Mouse (Mus musculus): ENCODE results near the gene Arhgap32. TPM values are rescaled to one million over a fixed set of nuclear protein-coding genes. Genes with fewer than 3 reads are reported as not detected.

Gene Arhgap32
- total and polyA plus RNA-seq, 3 experiments, result 0.38 to 0.41 TPM; not detected in 1

DNA sequence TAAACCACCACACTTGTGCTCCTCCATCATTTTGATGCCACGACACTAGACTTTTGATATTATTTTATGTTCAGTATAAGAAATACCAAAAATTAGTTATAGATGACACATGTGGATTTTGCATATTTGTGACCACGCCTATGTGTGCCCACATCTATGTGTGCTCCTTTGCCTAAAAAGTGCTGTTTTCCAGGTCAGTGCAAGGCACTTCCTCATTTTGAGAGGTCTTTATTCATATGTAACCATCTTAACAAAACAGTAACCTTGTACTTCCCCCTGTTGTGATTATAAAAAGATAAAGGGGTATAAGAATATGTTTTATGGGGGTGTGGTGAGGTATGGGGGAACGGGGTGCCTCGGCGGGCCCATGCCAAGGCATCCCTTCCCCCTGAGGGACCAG, 22.7 kb downstream of the Arhgap32 start:
- H3K36me3 ChIP-seq (replicated peaks in 1 of 2; ENCODE audit: control insufficient read depth in 1 of 2, insufficient read depth in 1 of 2, low read length in 1 of 2), result no peaks in the 10 kb centered on the region
- DNase-seq (ENCODE audit: extremely low read depth), result peak; percentile 29
- no peak for TF ChIP-seq MEF2A (IDR thresholded peaks at IDR 0.05; ENCODE audit: borderline replicate concordance, low read depth, low read length)
- H3K79me2 ChIP-seq (replicated peaks; ENCODE audit: control insufficient read depth, extremely low read depth, insufficient read depth, poor library complexity, severe bottlenecking), result no peaks in the 10 kb centered on the region
- H3K9me3 ChIP-seq (replicated peaks; ENCODE audit: low read length), result no peaks in the 10 kb centered on the region
- no peaks in the 10 kb centered on the region for H3K27me3 ChIP-seq (replicated peaks)
- H3K27ac ChIP-seq (ENCODE audit: insufficient read depth, low read depth), result no peak overlapping the region
- peaks cover 2 to 12% of the 10 kb centered on the region in 2 experiments for H3K4me1 ChIP-seq (ENCODE audit: control insufficient read depth in 1 of 2, insufficient read depth in 2 of 2)
- H3K9ac ChIP-seq (ENCODE audit: insufficient read depth, low read depth), result no peak overlapping the region
- in situ Hi-C loops (cut with MboI; ENCODE audit: low pct_ligation_motif_present, low pct_unique_long_range_greater_than_20kb, low sequenced_read_pairs), result no loop called here
- dilution Hi-C loops (cut with MboI; ENCODE audit: extremely low pct_ligation_motif_present, extremely low pct_unique_long_range_greater_than_20kb, low sequenced_read_pairs), result no loop called here
- no peak overlapping the region for H3K4me3 ChIP-seq (replicated peaks in 1 of 3; ENCODE audit: low read depth in 2 of 3, low read length in 2 of 3, poor library complexity in 1 of 3)
- H3K4me2 ChIP-seq (ENCODE audit: insufficient read depth, low read depth, poor library complexity, severe bottlenecking), result no peak overlapping the region

DNA sequence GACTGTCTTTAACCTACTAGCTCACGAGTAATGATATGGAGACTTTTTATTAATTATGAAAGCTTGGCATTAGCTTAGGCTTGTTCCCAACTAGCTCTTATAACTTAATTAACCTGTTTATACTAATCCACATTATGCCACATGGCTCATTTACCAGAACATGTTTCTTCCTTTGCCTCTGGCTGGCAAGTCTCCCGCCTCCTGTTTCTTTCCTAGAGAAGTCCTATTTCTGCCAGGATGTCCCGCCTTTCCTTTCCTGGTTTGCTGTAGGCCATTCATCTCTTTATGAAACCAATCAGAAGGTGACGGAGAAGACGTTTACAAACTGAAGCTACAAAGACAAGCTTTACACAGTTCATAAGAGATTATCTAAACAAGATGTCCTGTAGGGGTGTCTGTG, 23.7 kb downstream of the Arhgap32 start:
- DNase-seq (ENCODE audit: extremely low read depth), result no peak
- no peaks in the 10 kb centered on the region for H3K9me3 ChIP-seq (replicated peaks; ENCODE audit: low read length)
- TF ChIP-seq MXI1 (IDR thresholded peaks at IDR 0.05; ENCODE audit: low read depth, low read length), result no peak
- TF ChIP-seq KAT2A (IDR thresholded peaks at IDR 0.05; ENCODE audit: insufficient replicate concordance, low read length), result no peak
- TF ChIP-seq USF2 (conservative IDR thresholded peaks at IDR 0.05; ENCODE audit: low read depth, low read length), result no peak
- no peak for TF ChIP-seq ETS1 (conservative IDR thresholded peaks at IDR 0.05; ENCODE audit: low read depth, low read length)
- TF ChIP-seq SIN3A (IDR thresholded peaks at IDR 0.05; ENCODE audit: low read length), result no peak
- TF ChIP-seq ZMIZ1 (IDR thresholded peaks at IDR 0.05; ENCODE audit: low read depth, low read length), result no peak
- TF ChIP-seq GABPA (IDR thresholded peaks at IDR 0.05; ENCODE audit: insufficient replicate concordance, low read depth, low read length), result no peak
- TF ChIP-seq NELFE (IDR thresholded peaks at IDR 0.05; ENCODE audit: low read depth, low read length), result no peak
- TF ChIP-seq MAZ (IDR thresholded peaks at IDR 0.05; ENCODE audit: low read depth, low read length), result no peak
- no peak for TF ChIP-seq JUND (conservative IDR thresholded peaks at IDR 0.05; ENCODE audit: low read depth, low read length)
- no peak for TF ChIP-seq TBP (conservative IDR thresholded peaks at IDR 0.05; ENCODE audit: low read depth, low read length)
- no peak for TF ChIP-seq UBTF (IDR thresholded peaks at IDR 0.05; ENCODE audit: low read depth, low read length)
- TF ChIP-seq MAX (IDR thresholded peaks at IDR 0.05; ENCODE audit: low read length), result no peak
- TF ChIP-seq SMC3 (IDR thresholded peaks at IDR 0.05; ENCODE audit: low read depth, low read length), result no peak
- TF ChIP-seq ELF1 (IDR thresholded peaks at IDR 0.05; ENCODE audit: low read depth, low read length), result no peak
- TF ChIP-seq NRF1 (IDR thresholded peaks at IDR 0.05; ENCODE audit: low read depth, low read length), result no peak
- no peak for TF ChIP-seq MAFK (IDR thresholded peaks at IDR 0.05; ENCODE audit: insufficient replicate concordance, low read length)
- in situ Hi-C loops (cut with MboI; ENCODE audit: low pct_ligation_motif_present, low pct_unique_long_range_greater_than_20kb, low sequenced_read_pairs) (no loop called here), dilution Hi-C loops (cut with MboI; ENCODE audit: extremely low pct_ligation_motif_present, extremely low pct_unique_long_range_greater_than_20kb, low sequenced_read_pairs) (no loop called here)
- peaks cover 2 to 16% of the 10 kb centered on the region in 2 experiments for H3K4me1 ChIP-seq (ENCODE audit: control insufficient read depth in 1 of 2, insufficient read depth in 2 of 2)
- H3K36me3 ChIP-seq (replicated peaks in 1 of 2; ENCODE audit: control insufficient read depth in 1 of 2, insufficient read depth in 1 of 2, low read length in 1 of 2), result no peaks in the 10 kb centered on the region
- H3K27me3 ChIP-seq (replicated peaks), result no peaks in the 10 kb centered on the region
- H3K27ac ChIP-seq (ENCODE audit: insufficient read depth, low read depth), result no peak overlapping the region
- H3K4me2 ChIP-seq (ENCODE audit: insufficient read depth, low read depth, poor library complexity, severe bottlenecking), result no peak overlapping the region
- H3K4me3 ChIP-seq (replicated peaks in 1 of 3; ENCODE audit: low read depth in 2 of 3, low read length in 2 of 3, poor library complexity in 1 of 3), result no peak overlapping the region
- no peaks in the 10 kb centered on the region for H3K79me2 ChIP-seq (replicated peaks; ENCODE audit: control insufficient read depth, extremely low read depth, insufficient read depth, poor library complexity, severe bottlenecking)
- no peak overlapping the region for H3K9ac ChIP-seq (ENCODE audit: insufficient read depth, low read depth)

All from CH12.LX (cell line).